Mouse (Mus musculus) MEL (cell line): ENCODE measurements around the gene Dph7.

ENCODE experiments used
- CHD2 ChIP-seq: IDR thresholded peaks from 2 replicates; pipeline ENCODE4 v1.6.1; 2011; ENCODE audit warnings: low read length, improper control_type of control experiment
- CTCF ChIP-seq, 3 experiments: IDR thresholded peaks in 2 of 3; conservative IDR thresholded peaks in 1 of 3; 2 replicates each; pipeline ENCODE4 v1.5.1; 2011 to 2012; ENCODE audit warnings: low read length in 3 of 3, low read depth in 2 of 3, mild to moderate bottlenecking in 2 of 3, improper control_type of control experiment in 1 of 3, inconsistent platforms in 1 of 3, mixed read lengths in 1 of 3, moderate library complexity in 1 of 3; ENCODE audit not compliant: control insufficient read depth in 1 of 3, insufficient read depth in 1 of 3, poor library complexity in 1 of 3, severe bottlenecking in 1 of 3
- E2F4 ChIP-seq: IDR thresholded peaks from 2 replicates; pipeline ENCODE4 v1.6.1; 2011; ENCODE audit warnings: low read depth, low read length, improper control_type of control experiment, borderline replicate concordance
- ELF1 ChIP-seq: IDR thresholded peaks from 2 replicates; pipeline ENCODE4 v1.6.1; 2014; ENCODE audit warnings: low read depth, mild to moderate bottlenecking, inconsistent platforms, low read length, improper control_type of control experiment, moderate library complexity
- EP300 ChIP-seq, 2 experiments: IDR thresholded peaks; 2 replicates each; pipeline ENCODE4 v1.6.1; 2011; ENCODE audit warnings: improper control_type of control experiment in 2 of 2, low read length in 2 of 2, low read depth in 1 of 2, mild to moderate bottlenecking in 1 of 2
- ETS1 ChIP-seq: IDR thresholded peaks from 2 replicates; pipeline ENCODE4 v1.6.1; 2012; ENCODE audit warnings: low read depth, mild to moderate bottlenecking, inconsistent platforms, low read length, improper control_type of control experiment, moderate library complexity
- KAT2A ChIP-seq: conservative IDR thresholded peaks from 2 replicates; pipeline ENCODE4 v1.6.1; 2012; ENCODE audit warnings: low read depth, low read length, improper control_type of control experiment, inconsistent platforms
- MYB ChIP-seq: IDR thresholded peaks from 2 replicates; pipeline ENCODE4 v1.6.1; 2011; ENCODE audit warnings: mild to moderate bottlenecking, low read depth, low read length, improper control_type of control experiment
- POLR2A ChIP-seq, 2 experiments: IDR thresholded peaks; 2 replicates each; pipeline ENCODE4 v1.6.1; 2011 to 2012; ENCODE audit warnings: low read length in 2 of 2, mild to moderate bottlenecking in 2 of 2, control low read depth in 1 of 2, improper control_type of control experiment in 1 of 2, low read depth in 1 of 2, moderate library complexity in 1 of 2; ENCODE audit not compliant: control insufficient read depth in 1 of 2, insufficient read depth in 1 of 2, poor library complexity in 1 of 2
- RCOR1 ChIP-seq: IDR thresholded peaks from 2 replicates; pipeline ENCODE4 v1.6.1; 2012; ENCODE audit warnings: low read depth, mild to moderate bottlenecking, inconsistent platforms, low read length, improper control_type of control experiment
- SIN3A ChIP-seq: IDR thresholded peaks from 2 replicates; pipeline ENCODE4 v1.6.1; 2012; ENCODE audit warnings: low read length, improper control_type of control experiment, inconsistent platforms
- UBTF ChIP-seq: IDR thresholded peaks from 2 replicates; pipeline ENCODE4 v1.6.1; 2012; ENCODE audit warnings: low read depth, mild to moderate bottlenecking, inconsistent platforms, low read length, improper control_type of control experiment, moderate library complexity, borderline replicate concordance; ENCODE audit not compliant: insufficient read depth
- ZKSCAN1 ChIP-seq: IDR thresholded peaks from 2 replicates; pipeline ENCODE4 v1.6.1; 2012; ENCODE audit warnings: low read depth, mild to moderate bottlenecking, inconsistent platforms, low read length, improper control_type of control experiment, moderate library complexity

DNA sequence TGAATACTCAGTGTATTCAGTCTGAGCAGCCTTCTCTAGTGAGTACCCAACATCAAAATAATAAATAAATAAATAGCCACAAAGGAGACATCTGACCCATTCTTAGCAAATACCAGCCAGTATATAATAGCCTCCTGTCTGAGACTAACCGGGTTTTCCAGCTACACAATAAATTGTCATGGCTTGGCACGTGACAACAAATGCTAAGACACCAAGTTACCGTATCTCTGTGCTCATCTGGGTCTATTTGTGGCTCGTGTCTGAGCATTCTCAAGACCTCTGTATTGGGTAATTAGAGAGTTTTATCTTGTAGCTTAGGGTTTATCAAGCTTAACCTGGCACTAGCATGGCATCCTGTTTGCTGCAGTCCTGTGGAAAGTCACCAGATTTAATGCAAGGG, 20.1 kb upstream of the Dph7 start:
- TF ChIP-seq ZKSCAN1 (no peak), POLR2A (IDR thresholded peaks at IDR 0.05; ENCODE audit: control insufficient read depth in 1 of 2, insufficient read depth in 1 of 2, low read depth in 1 of 2, low read length in 2 of 2, poor library complexity in 1 of 2) (no peak), UBTF (no peak), SIN3A (no peak), CTCF (IDR thresholded peaks at IDR 0.05 in 2 of 3, conservative IDR thresholded peaks at IDR 0.05 in 1 of 3; ENCODE audit: control insufficient read depth in 1 of 3, insufficient read depth in 1 of 3, low read depth in 2 of 3, low read length in 3 of 3, poor library complexity in 1 of 3, severe bottlenecking in 1 of 3) (no peak), E2F4 (no peak), RCOR1 (no peak), ETS1 (no peak), EP300 (IDR thresholded peaks at IDR 0.05; ENCODE audit: low read depth in 1 of 2, low read length in 2 of 2) (no peak), CHD2 (no peak), MYB (no peak), KAT2A (no peak), ELF1 (no peak)
